Mouse (Mus musculus) testis, adult 2 months (tissue): ENCODE measurements at regions not wholly inside any gene's neighbourhood (a gene's known extent, or its start where the extent isn't known, plus 50 kb on each side); places are given as distances from the start of the nearest gene placed in this dataset.

Source experiments
- H3K27ac ChIP-seq: fragments of 200-500 bp; 2 replicates; pipeline ENCODE4 v1.5.1; 2012; ENCODE audit warnings: low read depth, low read length; ENCODE audit not compliant: control insufficient read depth, insufficient read depth
- H3K27me3 ChIP-seq: fragments of 200-500 bp; 2 replicates; pipeline ENCODE4 v1.6.1; 2012; ENCODE audit warnings: mild to moderate bottlenecking, low read length, moderate library complexity; ENCODE audit not compliant: control insufficient read depth, insufficient read depth
- H3K36me3 ChIP-seq: fragments of 200-500 bp; 2 replicates; pipeline ENCODE4 v1.6.1; 2012; ENCODE audit warnings: mild to moderate bottlenecking, low read length; ENCODE audit not compliant: control insufficient read depth, insufficient read depth
- H3K4me1 ChIP-seq: fragments of 200-500 bp; 2 replicates; pipeline ENCODE4 v1.6.1; 2012; ENCODE audit warnings: low read length; ENCODE audit not compliant: control insufficient read depth, insufficient read depth
- H3K4me3 ChIP-seq: fragments of 200-500 bp; 2 replicates; pipeline ENCODE4 v1.5.1; 2012; ENCODE audit warnings: low read depth, mild to moderate bottlenecking, low read length, moderate library complexity, mixed read lengths; ENCODE audit not compliant: control insufficient read depth
- CTCF ChIP-seq: fragments of 200-500 bp; IDR thresholded peaks from 2 replicates; pipeline ENCODE4 v1.5.1; 2012; ENCODE audit warnings: low read depth, mild to moderate bottlenecking, inconsistent platforms, low read length, moderate library complexity; ENCODE audit not compliant: control insufficient read depth, insufficient read depth, insufficient replicate concordance
- POLR2A ChIP-seq: fragments of 200-500 bp; IDR thresholded peaks from 2 replicates; pipeline ENCODE4 v1.6.1; 2012; ENCODE audit warnings: low read depth, mild to moderate bottlenecking, inconsistent platforms, low read length, moderate library complexity; ENCODE audit not compliant: control insufficient read depth

- H3K4me3 ChIP-seq = no peak overlapping the region
- no peak overlapping the region for H3K27ac ChIP-seq
- TF ChIP-seq POLR2A (no peak), CTCF (no peak)
- no peaks in the 10 kb centered on the region for H3K27me3 ChIP-seq
- H3K36me3 ChIP-seq = no peaks in the 10 kb centered on the region
- no peaks in the 10 kb centered on the region for H3K4me1 ChIP-seq
Measured at GRCm38 (mm10) chr2:46149848-46150247, 1032.7 kb upstream of the Zeb2 start.

DNA sequence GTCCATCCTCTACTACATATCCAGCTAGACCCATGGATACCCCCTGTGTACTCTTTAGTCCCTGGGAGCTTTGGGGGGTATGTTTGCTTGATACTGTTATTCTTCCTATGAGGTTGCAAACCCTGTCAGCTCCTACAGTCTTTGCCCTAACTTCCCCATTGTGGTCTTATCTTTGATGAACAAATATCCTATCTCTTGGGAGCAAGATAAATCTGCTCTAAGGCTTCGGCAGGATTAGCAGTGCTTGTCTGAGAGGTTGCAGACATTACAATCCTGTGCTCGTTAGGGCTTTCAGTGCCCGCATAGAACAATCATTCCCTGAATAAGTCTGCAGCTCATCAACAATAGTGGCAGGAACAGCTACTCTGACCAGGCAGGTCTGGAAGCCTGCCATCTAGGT, 1002.7 kb upstream of the Zeb2 start:
- no peaks in the 10 kb centered on the region for H3K36me3 ChIP-seq
- no peak overlapping the region for H3K4me3 ChIP-seq
- no peaks in the 10 kb centered on the region for H3K4me1 ChIP-seq
- no peak overlapping the region for H3K27ac ChIP-seq
- H3K27me3 ChIP-seq = no peaks in the 10 kb centered on the region
- TF ChIP-seq POLR2A (no peak), CTCF (no peak)

DNA sequence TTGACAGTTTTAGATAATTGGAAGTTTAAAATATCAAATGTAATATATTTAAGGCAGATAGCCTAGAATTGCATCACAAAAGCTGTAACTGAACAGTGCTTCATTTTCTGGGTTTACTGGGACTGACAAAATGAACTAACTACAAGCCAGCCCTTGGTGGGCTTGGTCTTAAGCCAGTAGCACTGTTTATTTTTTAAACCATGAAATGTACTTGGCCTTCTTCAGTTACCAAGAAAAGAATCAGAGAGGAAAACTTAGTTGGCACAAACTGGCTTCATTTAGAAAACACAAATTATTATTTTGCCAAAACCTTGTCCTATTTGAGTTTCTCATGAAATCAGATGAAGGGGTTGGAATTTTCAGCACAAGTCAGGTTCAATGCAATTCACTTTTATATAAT, 989.8 kb upstream of the Zeb2 start:
- H3K27ac ChIP-seq = no peak overlapping the region
- TF ChIP-seq CTCF = no peak
- no peak for TF ChIP-seq POLR2A
- H3K27me3 ChIP-seq = no peaks in the 10 kb centered on the region
- no peaks in the 10 kb centered on the region for H3K4me1 ChIP-seq
- H3K4me3 ChIP-seq = no peak overlapping the region
- no peaks in the 10 kb centered on the region for H3K36me3 ChIP-seq

DNA sequence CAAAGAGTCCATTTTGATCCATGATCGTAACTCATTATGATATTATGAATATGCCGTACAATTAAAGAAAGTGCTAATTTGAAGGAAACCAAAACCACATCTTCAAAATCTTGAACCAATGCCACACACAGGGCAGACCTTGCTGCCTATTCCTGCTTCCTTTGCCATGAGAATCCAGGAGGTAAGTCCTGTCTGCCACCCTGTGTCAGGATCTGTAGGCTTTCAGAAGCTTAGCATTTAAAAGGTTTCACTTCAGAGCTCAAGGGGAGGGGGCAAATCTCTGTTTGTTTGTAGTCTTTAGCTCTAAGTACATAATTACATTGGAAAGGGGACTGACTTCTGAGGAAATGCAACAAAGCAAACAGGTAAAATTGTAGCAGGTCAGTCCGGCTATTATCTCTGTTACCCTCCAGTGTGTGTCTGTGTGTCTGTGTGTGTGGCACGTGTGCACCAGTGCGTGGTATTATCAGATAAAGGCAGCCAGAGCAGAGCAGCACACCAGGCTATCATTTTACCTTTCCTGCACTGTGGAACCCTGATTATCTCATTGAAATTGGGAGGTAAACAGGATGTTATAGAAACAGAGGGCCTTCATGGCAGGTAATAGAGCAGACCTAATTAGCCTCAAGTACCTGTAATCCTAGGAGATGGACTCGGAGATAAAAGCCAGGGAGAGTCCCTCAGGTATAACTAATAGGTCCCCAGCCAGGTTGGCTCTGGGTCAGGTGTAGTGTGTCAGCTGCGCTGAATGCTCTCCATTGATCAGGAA, 948.0 kb upstream of the Zeb2 start:
- H3K27ac ChIP-seq = no peak overlapping the region
- H3K27me3 ChIP-seq = no peaks in the 10 kb centered on the region
- no peaks in the 10 kb centered on the region for H3K4me1 ChIP-seq
- no peaks in the 10 kb centered on the region for H3K36me3 ChIP-seq
- no peak overlapping the region for H3K4me3 ChIP-seq
- TF ChIP-seq CTCF = no peak

- H3K36me3 ChIP-seq = no peaks in the 10 kb centered on the region
- no peaks in the 10 kb centered on the region for H3K4me1 ChIP-seq
- no peak overlapping the region for H3K27ac ChIP-seq
- H3K27me3 ChIP-seq = no peaks in the 10 kb centered on the region
- TF ChIP-seq CTCF (no peak), POLR2A (no peak)
- no peak overlapping the region for H3K4me3 ChIP-seq
Measured at GRCm38 (mm10) chr2:46055729-46056128, 938.5 kb upstream of the Zeb2 start.

GRCm38 (mm10) chr2:46054902-46055301, 937.7 kb upstream of the Zeb2 start:
- H3K4me1 ChIP-seq = no peaks in the 10 kb centered on the region
- no peak overlapping the region for H3K4me3 ChIP-seq
- H3K36me3 ChIP-seq = no peaks in the 10 kb centered on the region
- no peaks in the 10 kb centered on the region for H3K27me3 ChIP-seq
- no peak overlapping the region for H3K27ac ChIP-seq
- TF ChIP-seq CTCF = no peak
- TF ChIP-seq POLR2A = no peak

GRCm38 (mm10) chr2:46021854-46022253, 904.7 kb upstream of the Zeb2 start:
- no peaks in the 10 kb centered on the region for H3K27me3 ChIP-seq
- TF ChIP-seq POLR2A = no peak
- TF ChIP-seq CTCF = no peak
- no peaks in the 10 kb centered on the region for H3K36me3 ChIP-seq
- no peak overlapping the region for H3K27ac ChIP-seq
- no peak overlapping the region for H3K4me3 ChIP-seq
- H3K4me1 ChIP-seq = no peaks in the 10 kb centered on the region
